Comparison of ENCODE assay signal across 8 mouse cellular contexts in genomic region chr5:134176169-134176881, GRCm38 (mm10). TPM values are rescaled to one million over a fixed set of nuclear protein-coding genes. Genes with fewer than 3 reads are reported as not detected.
DNase-seq lines count a peak whose midpoint lies in the region; ATAC-seq and TF ChIP-seq lines count a peak whose summit lies in the region.

Gene Rcc1l, minus strand, starts transcription at chr5:134176774.

- H3ac ChIP-seq in C2C12 (ENCODE audit: control insufficient read depth, insufficient read length, low read depth) = peak within 1 kb of the TSS; percentile 78

- ATAC-seq in erythroid progenitor cell, adult 5-6 weeks (replicated peaks; ENCODE audit: low FRiP score, poor library complexity, severe bottlenecking) = peak; percentile 93
- peak; percentile 77 for ATAC-seq in heart, embryonic 13.5 days (ENCODE audit: extremely low read depth, insufficient number of reproducible peaks, low FRiP score, low TSS enrichment)
- peak; percentile 83 for ATAC-seq in liver, embryonic 12.5 days
- peak; percentile 90 for ATAC-seq in stomach, embryonic 15.5 days (ENCODE audit: insufficient read depth, low FRiP score, low read depth)

- WGBS in heart, embryonic 13.5 days = under 1% methylated on average over 72 of the region's 72 CpGs
- under 1% methylated on average over 64 of the region's 72 CpGs for WGBS in liver, embryonic 12.5 days (ENCODE audit: insufficient replicate concordance)
- under 1% methylated on average over 67 of the region's 72 CpGs for WGBS in stomach, embryonic 15.5 days

- peak within 1 kb of the TSS; percentile 90 for H3K9ac ChIP-seq in heart, embryonic 13.5 days
- H3K9ac ChIP-seq in liver, embryonic 12.5 days = peak within 1 kb of the TSS; percentile 82
- peak within 1 kb of the TSS; percentile 77 for H3K9ac ChIP-seq in stomach, embryonic 15.5 days

- no peak for TF ChIP-seq CTCF in C2C12 (IDR thresholded peaks at IDR 0.05; ENCODE audit: control insufficient read depth, insufficient read depth, insufficient read length)

- H3K9me3 ChIP-seq in heart, embryonic 13.5 days = no peaks in the 10 kb centered on the region
- no peaks in the 10 kb centered on the region for H3K9me3 ChIP-seq in liver, embryonic 12.5 days (replicated peaks)
- H3K9me3 ChIP-seq in stomach, embryonic 15.5 days = no peaks in the 10 kb centered on the region

- H3K36me3 ChIP-seq in C2C12 (ENCODE audit: control insufficient read depth, insufficient read depth) = peaks cover 11% of the 10 kb centered on the region
- H3K36me3 ChIP-seq in heart, embryonic 13.5 days = peaks cover 13% of the 10 kb centered on the region; the same call in 1 of the 2 replicates
- H3K36me3 ChIP-seq in liver, embryonic 12.5 days = peaks cover 19% of the 10 kb centered on the region
- H3K36me3 ChIP-seq in stomach, embryonic 15.5 days = no peaks in the 10 kb centered on the region

- peaks cover 17% of the 10 kb centered on the region for H3K4me1 ChIP-seq in heart, embryonic 13.5 days
- H3K4me1 ChIP-seq in liver, embryonic 12.5 days = peaks cover 60% of the 10 kb centered on the region
- peaks cover 11% of the 10 kb centered on the region; the same call in 1 of the 2 replicates for H3K4me1 ChIP-seq in stomach, embryonic 15.5 days

- H3K4me2 ChIP-seq in heart, embryonic 13.5 days = peak within 1 kb of the TSS; percentile 88
- peak within 1 kb of the TSS; percentile 88 for H3K4me2 ChIP-seq in liver, embryonic 12.5 days
- peak within 1 kb of the TSS; percentile 79 for H3K4me2 ChIP-seq in stomach, embryonic 15.5 days

- peak within 1 kb of the TSS; percentile 82 for H3K4me3 ChIP-seq in C2C12 (ENCODE audit: insufficient read depth, poor library complexity, severe bottlenecking)
- H3K4me3 ChIP-seq in heart, embryonic 13.5 days = peak within 1 kb of the TSS; percentile 98
- peak within 1 kb of the TSS; percentile 93 for H3K4me3 ChIP-seq in liver, embryonic 12.5 days
- H3K4me3 ChIP-seq in stomach, embryonic 15.5 days (replicated peaks) = peak within 1 kb of the TSS; percentile 89

- peak; percentile 84 for DNase-seq in brain, embryonic 18.5 days (ENCODE audit: low read depth, low spot score)
- DNase-seq in kidney, postnatal 10 days = peak; percentile 91
- DNase-seq in natural killer cell, adult 2 months (ENCODE audit: low spot score in 2 of 2) = peak; percentile 77 to 78

- H3K27ac ChIP-seq in heart, embryonic 13.5 days (replicated peaks) = peak within 1 kb of the TSS; percentile 86
- peak within 1 kb of the TSS; percentile 82 for H3K27ac ChIP-seq in liver, embryonic 12.5 days
- H3K27ac ChIP-seq in stomach, embryonic 15.5 days = peak within 1 kb of the TSS; percentile 85

- peaks cover 53% of the 10 kb centered on the region for H3K79me2 ChIP-seq in C2C12 (ENCODE audit: control insufficient read depth, insufficient read depth)

- peaks cover 29% of the 10 kb centered on the region for H3K79me3 ChIP-seq in C2C12 (ENCODE audit: low read depth)

- no peaks in the 10 kb centered on the region for H3K27me3 ChIP-seq in C2C12 (ENCODE audit: control insufficient read depth, insufficient read depth, insufficient read length)
- H3K27me3 ChIP-seq in heart, embryonic 13.5 days (replicated peaks) = no peaks in the 10 kb centered on the region
- H3K27me3 ChIP-seq in liver, embryonic 12.5 days (replicated peaks) = no peaks in the 10 kb centered on the region
- H3K27me3 ChIP-seq in stomach, embryonic 15.5 days (replicated peaks) = no peaks in the 10 kb centered on the region

TF ChIP-seq in C2C12, 6 proteins besides CTCF, POLR2A, EP300 and RAD21:
- TF ChIP-seq MAX (IDR thresholded peaks at IDR 0.05) (peak; percentile 60), FOSL1 (IDR thresholded peaks at IDR 0.05; ENCODE audit: insufficient read depth, low read length, poor library complexity, severe bottlenecking) (no peak)

RNA-seq across cellular contexts. Expression of gene Rcc1l, which starts in this region (rescaled TPM):
- polyA plus RNA-seq in C2C12 (2012; fragmentation: generic; extraction: Trizol) = 28.8 TPM
- 6.7 TPM in 1 of 2 replicates, not detected in the other for total RNA-seq in erythroid progenitor cell, adult 5-6 weeks (2015; ENCODE audit: low replicate concordance)
- 3.2 TPM in 1 of 2 replicates, not detected in the other for total RNA-seq in erythroid progenitor cell, adult 5-6 weeks (2017; ENCODE audit: low replicate concordance)
- polyA plus RNA-seq in heart, embryonic 13.5 days (2015; fragmentation: Nextera tagmentation; extraction: Ambion mirVana) = 24.3 and 25.4 TPM in 2 replicates
- 28.6 and 33.5 TPM in 2 replicates for polyA plus RNA-seq in liver, embryonic 12.5 days (2016; fragmentation: Nextera tagmentation; extraction: Ambion mirVana)
- 27.3 and 30.8 TPM in 2 replicates for polyA plus RNA-seq in stomach, embryonic 15.5 days (2015; fragmentation: Nextera tagmentation; extraction: Ambion mirVana)

Comparison
In these comparisons a context has a peak if more than half of its experiments do, and no peak if none do; other contexts are left out.
1. Peak in every context shown above with its lines: DNase-seq, ATAC-seq, H3K4me3 ChIP-seq and H3K27ac ChIP-seq.